In genomic region chr7:44890737-44891136, GRCm38 (mm10) we compare ENCODE assay signal across 8 mouse cellular contexts. TPM values are rescaled to one million over a fixed set of nuclear protein-coding genes. Genes with fewer than 3 reads are reported as not detected.
A peak's percentile ranks its signal among the peaks of the same experiment; 100 is the strongest.
DNase-seq lines count a peak whose midpoint lies in the region; ATAC-seq and TF ChIP-seq lines count a peak whose summit lies in the region.

No protein-coding gene starts in this region.

- TF ChIP-seq POLR2A in cerebellum, adult 2 months (IDR thresholded peaks at IDR 0.05; ENCODE audit: borderline replicate concordance, insufficient read depth, low read length), result no peak

- 3% methylated on average over 4 of the region's 4 CpGs for WGBS in cerebellum, adult 2 months
- 82% methylated on average over 4 of the region's 4 CpGs for WGBS in lung, embryonic 15.5 days
- WGBS in limb, embryonic 13.5 days, result 92% methylated on average over 4 of the region's 4 CpGs
- WGBS in stomach, embryonic 15.5 days, result 83% methylated on average over 4 of the region's 4 CpGs

- H3K27me3 ChIP-seq in cerebellum, adult 2 months (ENCODE audit: control insufficient read depth, insufficient read depth, low read length), result no peaks in the 10 kb centered on the region
- no peaks in the 10 kb centered on the region for H3K27me3 ChIP-seq in lung, embryonic 15.5 days
- H3K27me3 ChIP-seq in limb, embryonic 13.5 days, result no peaks in the 10 kb centered on the region
- H3K27me3 ChIP-seq in stomach, embryonic 15.5 days (replicated peaks), result no peaks in the 10 kb centered on the region

- H3K4me1 ChIP-seq in cerebellum, adult 2 months (ENCODE audit: control insufficient read depth, insufficient read depth, low read length), result peaks cover 32% of the 10 kb centered on the region
- H3K4me1 ChIP-seq in lung, embryonic 15.5 days, result peaks cover 46% of the 10 kb centered on the region
- H3K4me1 ChIP-seq in limb, embryonic 13.5 days, result peaks cover 30% of the 10 kb centered on the region
- peaks cover 23% of the 10 kb centered on the region for H3K4me1 ChIP-seq in stomach, embryonic 15.5 days

- no peaks in the 10 kb centered on the region for H3K9me3 ChIP-seq in lung, embryonic 15.5 days
- no peaks in the 10 kb centered on the region for H3K9me3 ChIP-seq in limb, embryonic 13.5 days
- H3K9me3 ChIP-seq in stomach, embryonic 15.5 days, result no peaks in the 10 kb centered on the region

- no peak overlapping the region for H3K9ac ChIP-seq in lung, embryonic 15.5 days
- H3K9ac ChIP-seq in limb, embryonic 13.5 days, result peak overlapping the region; percentile 95
- no peak overlapping the region for H3K9ac ChIP-seq in stomach, embryonic 15.5 days

- TF ChIP-seq CTCF in cerebellum, adult 2 months (IDR thresholded peaks at IDR 0.05; ENCODE audit: borderline replicate concordance, insufficient read depth, low read depth, low read length), result no peak

- H3K36me3 ChIP-seq in lung, embryonic 15.5 days, result peaks cover 21% of the 10 kb centered on the region; the same call in 1 of the 2 replicates
- peaks cover 43% of the 10 kb centered on the region for H3K36me3 ChIP-seq in limb, embryonic 13.5 days
- peaks cover 11% of the 10 kb centered on the region; the same call in 1 of the 2 replicates for H3K36me3 ChIP-seq in stomach, embryonic 15.5 days

- peak overlapping the region; percentile 36 for H3K4me3 ChIP-seq in cerebellum, adult 2 months (replicated peaks; ENCODE audit: insufficient read depth, low read depth, low read length)
- H3K4me3 ChIP-seq in lung, embryonic 15.5 days, result peak overlapping the region; percentile 86
- peak overlapping the region; percentile 88 for H3K4me3 ChIP-seq in limb, embryonic 13.5 days
- peak overlapping the region; percentile 75; the same call in 1 of the 2 replicates for H3K4me3 ChIP-seq in stomach, embryonic 15.5 days (replicated peaks)

- DNase-seq in cerebellum, adult 2 months, result peak in 1 of 2 experiments; percentile 36
- DNase-seq in cerebellum, adult 8-10 months, result no peak
- DNase-seq in lung, postnatal 36 days, result no peak
- no peak for DNase-seq in adrenal gland, adult 8-10 months
- no peak for DNase-seq in frontal cortex, postnatal 25 days (ENCODE audit: low spot score in 2 of 2)

- peak overlapping the region; percentile 87 for H3K4me2 ChIP-seq in lung, embryonic 15.5 days
- H3K4me2 ChIP-seq in limb, embryonic 13.5 days (replicated peaks), result peak overlapping the region; percentile 97
- H3K4me2 ChIP-seq in stomach, embryonic 15.5 days, result peak overlapping the region; percentile 72

- ATAC-seq in lung, embryonic 15.5 days (ENCODE audit: borderline replicate concordance, extremely low read depth, low FRiP score, low TSS enrichment), result no peak
- no peak for ATAC-seq in limb, embryonic 13.5 days (ENCODE audit: low FRiP score, low read depth)
- no peak for ATAC-seq in stomach, embryonic 15.5 days (ENCODE audit: insufficient read depth, low FRiP score, low read depth)

- no peak overlapping the region for H3K27ac ChIP-seq in cerebellum, adult 2 months (ENCODE audit: insufficient read depth, low read length)
- H3K27ac ChIP-seq in lung, embryonic 15.5 days, result no peak overlapping the region
- H3K27ac ChIP-seq in limb, embryonic 13.5 days, result no peak overlapping the region
- H3K27ac ChIP-seq in stomach, embryonic 15.5 days, result no peak overlapping the region

RNA-seq across cellular contexts. Expression of gene Med25, which starts 1.8 kb away (rescaled TPM):
- 105 and 117 TPM in 2 replicates for polyA plus RNA-seq in cerebellum, adult 2 months (2012; rRNA removed)
- polyA plus RNA-seq in lung, embryonic 15.5 days (2015; fragmentation: Nextera tagmentation; extraction: Ambion mirVana), result 93.5 and 97.7 TPM in 2 replicates
- polyA plus RNA-seq in limb, embryonic 13.5 days (2015; fragmentation: Nextera tagmentation; extraction: Ambion mirVana), result 118 and 119 TPM in 2 replicates
- polyA plus RNA-seq in stomach, embryonic 15.5 days (2015; fragmentation: Nextera tagmentation; extraction: Ambion mirVana), result 88.7 and 91.0 TPM in 2 replicates
- 100 to 1,000 TPM in 2 of 4 experiments, 10 to 100 TPM in 2; 85.0 to 118 (median 96.5) TPM for total RNA-seq in adrenal gland, adult 8-10 months (2022)

RNA-seq across cellular contexts. Expression of gene Fuz, which starts 5.1 kb away (rescaled TPM):
- 29.0 and 31.9 TPM in 2 replicates for polyA plus RNA-seq in cerebellum, adult 2 months (2012; rRNA removed)
- 21.0 and 24.0 TPM in 2 replicates for polyA plus RNA-seq in lung, embryonic 15.5 days (2015; fragmentation: Nextera tagmentation; extraction: Ambion mirVana)
- polyA plus RNA-seq in limb, embryonic 13.5 days (2015; fragmentation: Nextera tagmentation; extraction: Ambion mirVana), result 23.0 and 25.8 TPM in 2 replicates
- 22.2 and 24.2 TPM in 2 replicates for polyA plus RNA-seq in stomach, embryonic 15.5 days (2015; fragmentation: Nextera tagmentation; extraction: Ambion mirVana)
- total RNA-seq in adrenal gland, adult 8-10 months (2022), result 10 to 100 TPM; 27.2 to 46.8 (median 38.4) TPM

RNA-seq across cellular contexts. Expression of gene Ptov1, which starts 21.1 kb away (rescaled TPM):
- polyA plus RNA-seq in cerebellum, adult 2 months (2012; rRNA removed), result 355 and 364 TPM in 2 replicates
- 371 and 398 TPM in 2 replicates for polyA plus RNA-seq in lung, embryonic 15.5 days (2015; fragmentation: Nextera tagmentation; extraction: Ambion mirVana)
- 502 and 514 TPM in 2 replicates for polyA plus RNA-seq in limb, embryonic 13.5 days (2015; fragmentation: Nextera tagmentation; extraction: Ambion mirVana)
- polyA plus RNA-seq in stomach, embryonic 15.5 days (2015; fragmentation: Nextera tagmentation; extraction: Ambion mirVana), result 291 and 320 TPM in 2 replicates
- total RNA-seq in adrenal gland, adult 8-10 months (2022), result 100 to 1,000 TPM; 273 to 304 (median 292) TPM

RNA-seq across cellular contexts. Expression of gene Pnkp, which starts 33.8 kb away (rescaled TPM):
- polyA plus RNA-seq in cerebellum, adult 2 months (2012; rRNA removed), result 38.3 and 46.7 TPM in 2 replicates
- 37.6 and 37.9 TPM in 2 replicates for polyA plus RNA-seq in lung, embryonic 15.5 days (2015; fragmentation: Nextera tagmentation; extraction: Ambion mirVana)
- polyA plus RNA-seq in limb, embryonic 13.5 days (2015; fragmentation: Nextera tagmentation; extraction: Ambion mirVana), result 33.1 and 33.9 TPM in 2 replicates
- 25.5 and 32.7 TPM in 2 replicates for polyA plus RNA-seq in stomach, embryonic 15.5 days (2015; fragmentation: Nextera tagmentation; extraction: Ambion mirVana)
- total RNA-seq in adrenal gland, adult 8-10 months (2022), result 10 to 100 TPM; 46.6 to 56.6 (median 53.6) TPM

RNA-seq across cellular contexts. Expression of gene Ap2a1, which starts 38.6 kb away (rescaled TPM):
- polyA plus RNA-seq in cerebellum, adult 2 months (2012; rRNA removed), result 216 and 229 TPM in 2 replicates
- 63.1 and 64.8 TPM in 2 replicates for polyA plus RNA-seq in lung, embryonic 15.5 days (2015; fragmentation: Nextera tagmentation; extraction: Ambion mirVana)
- 76.1 and 81.6 TPM in 2 replicates for polyA plus RNA-seq in limb, embryonic 13.5 days (2015; fragmentation: Nextera tagmentation; extraction: Ambion mirVana)
- polyA plus RNA-seq in stomach, embryonic 15.5 days (2015; fragmentation: Nextera tagmentation; extraction: Ambion mirVana), result 61.5 and 61.6 TPM in 2 replicates
- 100 to 1,000 TPM in 3 of 4 experiments, 10 to 100 TPM in 1; 99.8 to 139 (median 118) TPM for total RNA-seq in adrenal gland, adult 8-10 months (2022)

Comparison
In these comparisons a context has a peak if more than half of its experiments do, and no peak if none do; other contexts are left out.
1. H3K4me3 ChIP-seq: peak in every context shown above with its lines; median percentile 88 in limb, embryonic 13.5 days; 86 in lung, embryonic 15.5 days; 75 in stomach, embryonic 15.5 days; 36 in cerebellum, adult 2 months.